24 mouse cellular contexts compared by ENCODE assay signal in the genomic region with DNA sequence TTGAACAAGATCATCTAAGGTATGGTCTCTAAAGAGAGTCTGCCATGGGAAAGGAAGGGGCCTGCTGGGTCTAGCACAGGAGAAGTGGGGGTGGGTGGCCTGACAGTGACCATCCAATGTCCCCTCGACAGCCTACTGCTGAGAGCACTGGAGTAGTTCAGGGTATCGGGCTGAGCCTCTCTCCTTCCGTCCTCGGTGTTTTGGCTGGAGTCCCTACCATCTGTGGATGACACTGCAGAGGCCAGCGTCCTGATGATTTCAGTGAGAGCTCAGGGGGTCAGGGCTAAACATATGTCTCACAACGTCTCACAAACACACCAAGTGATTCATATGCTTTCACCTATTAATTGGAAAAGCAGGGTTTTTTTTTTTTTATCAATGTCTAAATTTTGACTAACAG.
DNase-seq lines count a peak whose midpoint lies in the region; ATAC-seq and TF ChIP-seq lines count a peak whose summit lies in the region.
"Had no signal": no experiment of that assay in that cellular context is flagged by ENCODE, and none has a peak within 500 bp of the region (broad histone marks: within the 10 kb centered on the region; RNA-seq: fewer than 3 reads in every experiment).

No protein-coding gene starts in this region.

- peak; percentile 44; the same call in 1 of the 2 replicates for ATAC-seq in hindbrain, postnatal 0 days
- ATAC-seq in liver, postnatal 0 days = no peak
- ATAC-seq: intestine, postnatal 0 days; Patski had no signal

- no peaks in the 10 kb centered on the region for H3K9me3 ChIP-seq in hindbrain, postnatal 0 days (ENCODE audit: low read length)
- H3K9me3 ChIP-seq in hindbrain, embryonic 10.5 days = no peaks in the 10 kb centered on the region
- no peaks in the 10 kb centered on the region for H3K9me3 ChIP-seq in liver, postnatal 0 days (ENCODE audit: low read length)
- H3K9me3 ChIP-seq: heart, embryonic 10.5 days; limb, embryonic 10.5 days; liver, embryonic 15.5 days had no signal

- H3K4me1 ChIP-seq in hindbrain, postnatal 0 days (ENCODE audit: insufficient read depth, low read length) = 0 out of 2 replicates have a peak, but pooled peaks cover 4% of the 10 kb centered on the region
- H3K4me1 ChIP-seq in hindbrain, embryonic 10.5 days (replicated peaks) = peaks cover 35% of the 10 kb centered on the region
- peaks cover 12% of the 10 kb centered on the region for H3K4me1 ChIP-seq in liver, postnatal 0 days (ENCODE audit: insufficient read depth)

- DNase-seq in hindbrain, postnatal 0 days (ENCODE audit: low spot score) = peak; percentile 52
- DNase-seq in hindbrain, embryonic 10.5 days (ENCODE audit: low spot score) = no peak
- DNase-seq in brain, embryonic 14.5 days (ENCODE audit: low read depth) = peak; percentile 54
- DNase-seq in cerebellum, adult 11 months = peak; percentile 81
- peak; percentile 91 for DNase-seq in cerebellum, adult 9-11 months
- DNase-seq in liver, postnatal 0 days = no peak
- no peak for DNase-seq in lung, adult 18-20 months
- DNase-seq in neural tube, embryonic 10.5 days (ENCODE audit: extremely low spot score, low spot score) = no peak
- DNase-seq: adrenal gland, adult 2 months; B cell, adult 2 months; embryo, embryonic 11 days; heart, postnatal 4 days; kidney, postnatal 25 days; liver; lung, postnatal 10 days had no signal

- H3K4me2 ChIP-seq in hindbrain, postnatal 0 days (ENCODE audit: low read depth, low read length) = no peak overlapping the region
- H3K4me2 ChIP-seq in liver, postnatal 0 days (ENCODE audit: low read depth, low read length) = no peak overlapping the region
- H3K4me2 ChIP-seq: liver, embryonic 15.5 days; midbrain, embryonic 11.5 days had no signal

- no peaks in the 10 kb centered on the region for H3K36me3 ChIP-seq in hindbrain, postnatal 0 days (ENCODE audit: insufficient read depth, low read length)
- H3K36me3 ChIP-seq in hindbrain, embryonic 10.5 days = no peaks in the 10 kb centered on the region
- no peaks in the 10 kb centered on the region for H3K36me3 ChIP-seq in liver, postnatal 0 days (replicated peaks; ENCODE audit: insufficient read depth, low read length)
- H3K36me3 ChIP-seq: heart, embryonic 10.5 days; limb, embryonic 10.5 days; liver, embryonic 15.5 days had no signal

- 54% methylated on average over 6 of the region's 6 CpGs for WGBS in hindbrain, postnatal 0 days
- WGBS in hindbrain, embryonic 10.5 days = 81% methylated on average over 6 of the region's 6 CpGs
- WGBS in liver, postnatal 0 days (ENCODE audit: insufficient replicate concordance) = 79% methylated on average over 6 of the region's 6 CpGs

- no peak for TF ChIP-seq POLR2A in brain, embryonic 14.5 days (IDR thresholded peaks at IDR 0.05; ENCODE audit: borderline replicate concordance, extremely low read depth, insufficient read depth, insufficient read length, poor library complexity, severe bottlenecking)

- TF ChIP-seq EP300 in liver, postnatal 0 days (IDR thresholded peaks at IDR 0.05; ENCODE audit: low read depth) = no peak

- TF ChIP-seq CTCF in hindbrain, postnatal 0 days (IDR thresholded peaks at IDR 0.05; ENCODE audit: low read depth) = no peak
- no peak for TF ChIP-seq CTCF in brain, embryonic 14.5 days (IDR thresholded peaks at IDR 0.05; ENCODE audit: borderline replicate concordance, extremely low read depth, insufficient read depth, insufficient read length)
- TF ChIP-seq CTCF in liver, postnatal 0 days (IDR thresholded peaks at IDR 0.05; ENCODE audit: low read depth) = no peak

- no peak overlapping the region for H3K4me3 ChIP-seq in hindbrain, postnatal 0 days (ENCODE audit: low read length)
- H3K4me3 ChIP-seq in hindbrain, embryonic 10.5 days = no peak overlapping the region
- no peak overlapping the region for H3K4me3 ChIP-seq in liver, postnatal 0 days (ENCODE audit: low read depth, low read length)
- H3K4me3 ChIP-seq: heart, embryonic 10.5 days; left cerebral cortex, adult 2 months; limb, embryonic 10.5 days; liver, embryonic 15.5 days had no signal

- no peaks in the 10 kb centered on the region for H3K27me3 ChIP-seq in hindbrain, postnatal 0 days (ENCODE audit: insufficient read depth, low read length)
- H3K27me3 ChIP-seq in hindbrain, embryonic 10.5 days (ENCODE audit: insufficient read depth, poor library complexity, severe bottlenecking) = no peaks in the 10 kb centered on the region
- H3K27me3 ChIP-seq in liver, postnatal 0 days (ENCODE audit: insufficient read depth, low read length) = no peaks in the 10 kb centered on the region
- H3K27me3 ChIP-seq: CH12.LX; liver, embryonic 15.5 days; Patski had no signal

- H3K27ac ChIP-seq in hindbrain, postnatal 0 days = no peak overlapping the region
- H3K27ac ChIP-seq in hindbrain, embryonic 10.5 days = no peak overlapping the region
- H3K27ac ChIP-seq in liver, postnatal 0 days (ENCODE audit: low read depth) = no peak overlapping the region
- H3K27ac ChIP-seq: heart, embryonic 10.5 days; left cerebral cortex, adult 2 months; limb, embryonic 10.5 days; liver, embryonic 15.5 days; stomach, postnatal 0 days had no signal

- H3K9ac ChIP-seq in hindbrain, postnatal 0 days (replicated peaks; ENCODE audit: low read length) = no peak overlapping the region
- H3K9ac ChIP-seq in liver, postnatal 0 days (replicated peaks) = no peak overlapping the region
- H3K9ac ChIP-seq: liver, embryonic 15.5 days had no signal

Comparison
In these comparisons a context has a peak if more than half of its experiments do, and no peak if none do; other contexts are left out.
1. DNase-seq: peak in hindbrain, postnatal 0 days (single experiment), brain, embryonic 14.5 days (single experiment), cerebellum, adult 11 months (single experiment) and cerebellum, adult 9-11 months (single experiment); none in hindbrain, embryonic 10.5 days (single experiment), liver, postnatal 0 days (single experiment), lung, adult 18-20 months (0 of 2) and neural tube, embryonic 10.5 days (single experiment).